Mouse (Mus musculus): ENCODE measurements around the gene Eps8l1. TPM values are rescaled to one million over a fixed set of nuclear protein-coding genes. Genes with fewer than 3 reads are reported as not detected.
"Not testable (repeated sequence)": the region's sequence is repeated elsewhere in the genome, so short reads cannot be mapped to it uniquely, and the experiment has no call there.

Eps8l1 gene
- 1 to 10 TPM; 7.8 to 9.3 TPM for total RNA-seq (2021)
- long read RNA-seq, experiment 1, partial matches to known transcripts = 0 of 1 reads
- long read RNA-seq, experiment 1, other reads (novel, unspliced or antisense) = 0 of 1 reads
- long read RNA-seq, experiment 2, transcript Eps8l1-214 (20 exons, 2,975 nt) = major isoform, 5 of 16 reads
- long read RNA-seq, experiment 2, partial matches to known transcripts = 2 of 16 reads
- long read RNA-seq, experiment 2, other reads (novel, unspliced or antisense) = 7 of 16 reads

GRCm38 (mm10) chr7:4460576-4461434 lies at the start of gene Eps8l1:
Gene Eps8l1, plus strand, starts transcription at chr7:4460674.
- no peak for DNase-seq (ENCODE audit: low spot score in 2 of 2)

- DNase-seq (ENCODE audit: low spot score in 2 of 2) = not testable (repeated sequence)
Observed at GRCm38 (mm10) chr7:4412406-4412805, 48.1 kb upstream of the Eps8l1 start.

GRCm38 (mm10) chr7:4419681-4420080 lies 40.8 kb upstream of the Eps8l1 start:
- DNase-seq (ENCODE audit: low spot score in 2 of 2) = no peak

- no peak for DNase-seq (ENCODE audit: low spot score in 2 of 2)
Observed at GRCm38 (mm10) chr7:4420230-4420629, 40.2 kb upstream of the Eps8l1 start.

GRCm38 (mm10) chr7:4427161-4427912 lies 33.1 kb upstream of the Eps8l1 start:
- peak; percentile 40 to 69 for DNase-seq (ENCODE audit: low spot score in 2 of 2)

- DNase-seq (ENCODE audit: low spot score in 2 of 2) = no peak
Observed at GRCm38 (mm10) chr7:4430246-4430844, 30.1 kb upstream of the Eps8l1 start.

GRCm38 (mm10) chr7:4431548-4431947 lies 28.9 kb upstream of the Eps8l1 start:
- peak; percentile 28 to 42 for DNase-seq (ENCODE audit: low spot score in 2 of 2)

- no peak for DNase-seq (ENCODE audit: low spot score in 2 of 2)
Observed at GRCm38 (mm10) chr7:4432026-4432425, 28.4 kb upstream of the Eps8l1 start.

DNA sequence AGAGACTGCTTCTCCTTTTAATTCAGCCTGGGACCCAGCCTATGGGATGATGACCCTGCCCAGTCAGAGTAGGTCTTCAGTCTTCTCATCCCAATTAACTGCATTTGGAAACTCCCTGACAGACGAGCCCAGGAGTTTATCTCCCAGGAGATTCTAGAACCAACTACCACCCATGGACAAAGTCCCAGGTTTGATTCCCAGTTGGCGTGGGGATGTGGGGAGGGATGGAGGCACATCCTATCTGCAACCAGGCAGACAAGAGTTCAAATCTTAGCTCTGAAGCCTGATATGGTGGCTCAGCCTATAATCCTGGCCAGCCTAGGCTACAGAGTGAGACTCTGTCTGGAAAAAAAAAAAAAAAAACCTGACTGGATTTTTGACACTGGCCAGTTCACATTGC lies 22.8 kb upstream of the Eps8l1 start:
- no peak for DNase-seq (ENCODE audit: low spot score in 2 of 2)

- DNase-seq (ENCODE audit: low spot score in 2 of 2) = no peak
Observed at GRCm38 (mm10) chr7:4440549-4440948, 19.9 kb upstream of the Eps8l1 start.

- DNase-seq (ENCODE audit: low spot score in 2 of 2) = peak; percentile 46 to 70
Observed at GRCm38 (mm10) chr7:4445216-4445791, 15.2 kb upstream of the Eps8l1 start, which contains the start of gene Rdh13. Gene Rdh13, minus strand, starts transcription at chr7:4445649.

DNA sequence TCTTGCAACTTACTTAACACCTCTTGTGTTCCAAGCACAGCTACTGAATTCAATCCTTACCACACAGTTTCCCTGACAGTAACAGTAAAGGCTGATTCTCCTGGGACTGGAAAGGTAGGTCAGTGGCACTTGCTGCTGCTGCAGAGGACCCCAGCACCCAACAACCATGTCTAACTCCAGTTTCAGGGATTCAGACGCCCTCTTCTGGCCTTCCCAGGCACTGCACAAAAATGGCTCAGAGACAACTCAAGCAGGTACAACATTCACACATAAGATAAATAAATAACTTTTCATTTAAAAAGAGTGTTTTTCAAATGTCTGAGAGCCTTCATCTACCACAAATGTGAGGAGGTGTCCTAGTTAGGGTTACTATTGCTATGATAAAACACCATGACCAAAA lies 13.3 kb upstream of the Eps8l1 start:
- no peak for DNase-seq (ENCODE audit: low spot score in 2 of 2)

GRCm38 (mm10) chr7:4448439-4448838 lies 12.0 kb upstream of the Eps8l1 start:
- no peak for DNase-seq (ENCODE audit: low spot score in 2 of 2)

- no peak for DNase-seq (ENCODE audit: low spot score in 2 of 2)
Observed at GRCm38 (mm10) chr7:4449211-4449610, 11.3 kb upstream of the Eps8l1 start.

DNA sequence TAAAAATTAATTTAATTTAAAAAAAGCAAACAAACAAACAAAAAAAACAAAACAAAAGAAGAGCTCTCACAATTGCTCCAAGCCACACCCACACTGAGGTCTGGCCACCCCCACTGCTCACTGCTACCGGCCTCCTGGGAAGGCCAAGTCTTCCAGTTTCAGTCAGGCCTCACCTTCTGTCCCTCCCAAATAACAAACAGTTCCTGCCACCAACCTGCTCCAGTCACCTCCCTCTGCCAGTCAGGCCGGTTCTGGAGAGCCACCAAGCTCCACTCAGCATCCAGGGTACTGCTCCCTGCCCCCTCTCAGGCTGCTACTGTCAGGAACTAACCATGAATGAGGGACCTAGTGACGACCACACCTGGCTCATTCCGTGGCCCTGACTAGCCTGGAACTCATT lies 7.8 kb upstream of the Eps8l1 start:
- no peak for DNase-seq (ENCODE audit: low spot score in 2 of 2)

DNA sequence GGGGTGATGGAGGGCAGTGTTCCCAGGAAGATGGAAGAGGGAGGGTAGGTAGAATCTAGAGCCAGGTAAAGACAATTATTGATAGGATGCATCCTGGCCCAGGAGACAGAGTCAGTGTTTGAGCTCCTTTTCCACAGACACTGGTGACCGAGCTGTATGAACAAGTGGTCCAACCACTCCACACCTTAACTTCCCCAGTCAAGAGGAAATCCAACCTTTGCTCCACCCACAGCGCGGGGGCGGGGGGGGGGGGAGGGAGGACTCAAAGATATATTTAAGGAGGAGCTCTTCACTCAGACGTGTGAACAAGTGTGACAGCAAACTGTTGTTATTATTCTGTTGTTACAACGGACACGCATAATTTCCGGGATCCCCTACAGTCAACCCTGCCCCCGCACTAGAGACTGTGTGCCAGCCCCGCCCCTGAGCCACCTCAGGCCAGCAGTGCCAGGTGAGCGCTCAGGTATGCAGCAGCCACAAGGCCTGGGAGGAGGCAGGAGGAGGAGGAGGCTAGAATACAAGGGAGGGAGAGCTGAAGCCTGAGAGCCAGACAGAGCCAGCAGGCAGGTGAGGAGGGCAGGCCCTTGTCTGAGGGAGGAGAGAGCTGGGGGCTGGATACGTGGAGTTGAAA lies 3.8 kb downstream of the Eps8l1 start:
- no peak for DNase-seq (ENCODE audit: low spot score in 2 of 2)

DNA sequence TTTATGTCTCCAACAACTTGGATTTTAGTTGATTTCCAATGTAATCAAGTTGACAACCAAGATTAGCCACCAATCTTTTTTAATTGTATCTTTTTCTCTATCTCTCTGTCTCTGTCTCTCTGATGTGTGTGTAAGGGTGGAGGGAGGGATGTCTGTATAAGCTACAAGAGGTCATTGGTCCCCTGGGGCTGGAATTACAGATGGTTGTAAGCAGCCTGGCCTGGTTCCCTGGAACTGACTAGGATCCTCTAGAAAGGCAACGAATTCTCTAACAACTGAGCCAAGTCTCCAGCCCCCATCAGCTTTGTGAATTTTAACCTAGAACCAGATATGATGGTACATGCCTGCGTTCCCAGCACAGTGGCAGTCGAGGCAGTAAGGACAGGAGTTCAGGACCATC lies 7.3 kb downstream of the Eps8l1 start:
- DNase-seq (ENCODE audit: low spot score in 2 of 2) = no peak

GRCm38 (mm10) chr7:4470275-4471178 lies 10.1 kb downstream of the Eps8l1 start:
- peak in 1 of 2 experiments; percentile 38 for DNase-seq (ENCODE audit: low spot score in 2 of 2)

DNA sequence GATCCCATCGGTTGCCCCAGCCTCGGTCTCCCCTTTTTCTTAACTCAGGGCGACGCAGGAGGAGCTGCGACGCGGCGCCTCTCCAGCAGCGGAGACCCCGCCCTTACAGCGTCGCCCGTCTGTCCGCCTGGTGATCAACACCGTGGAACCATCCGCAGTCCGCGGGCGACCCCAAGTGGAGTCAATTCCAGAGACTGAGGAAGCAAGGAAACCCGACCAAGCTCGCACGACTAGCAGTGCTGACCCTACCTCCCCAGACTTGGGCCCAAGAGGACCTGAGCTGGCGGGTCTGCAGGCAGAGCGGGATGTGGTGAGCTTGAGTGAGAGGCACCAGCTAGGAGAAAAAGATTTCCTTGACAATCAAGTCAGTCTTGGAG lies 10.7 kb downstream of the Eps8l1 start:
- DNase-seq (ENCODE audit: low spot score in 2 of 2) = peak; percentile 58 to 60

Measured in adrenal gland, postnatal 4 days (tissue).